Comparison of ENCODE assay signal across 8 mouse cellular contexts in genomic region chr5:100430076-100430390, GRCm38 (mm10). TPM values are rescaled to one million over a fixed set of nuclear protein-coding genes. Genes with fewer than 3 reads are reported as not detected.
DNase-seq lines count a peak whose midpoint lies in the region; ATAC-seq and TF ChIP-seq lines count a peak whose summit lies in the region.

No protein-coding gene starts in this region.

- peak overlapping the region; percentile 90 for H3K4me3 ChIP-seq in heart, embryonic 13.5 days
- H3K4me3 ChIP-seq in G1E (ENCODE audit: low read depth, low read length): peak overlapping the region; percentile 97
- peak overlapping the region; percentile 80 for H3K4me3 ChIP-seq in forebrain, embryonic 16.5 days (replicated peaks; ENCODE audit: low read length)
- peak overlapping the region; percentile 72 for H3K4me3 ChIP-seq in macrophage (ENCODE audit: inconsistent target)

- H3K4me2 ChIP-seq in heart, embryonic 13.5 days: peak overlapping the region; percentile 79
- H3K4me2 ChIP-seq in forebrain, embryonic 16.5 days (ENCODE audit: low read length): peak overlapping the region; percentile 91

- H3K9ac ChIP-seq in heart, embryonic 13.5 days: peak overlapping the region; percentile 85
- H3K9ac ChIP-seq in forebrain, embryonic 16.5 days (replicated peaks; ENCODE audit: low read depth, low read length): peak overlapping the region; percentile 91

- H3K9me3 ChIP-seq in heart, embryonic 13.5 days: no peaks in the 10 kb centered on the region
- no peaks in the 10 kb centered on the region for H3K9me3 ChIP-seq in G1E (replicated peaks)
- no peaks in the 10 kb centered on the region for H3K9me3 ChIP-seq in forebrain, embryonic 16.5 days (ENCODE audit: control insufficient read depth, low read length)

- DNase-seq in heart, postnatal 36 days: no peak
- DNase-seq in G1E (ENCODE audit: low spot score): no peak
- DNase-seq in right cerebral cortex, postnatal 36 days (ENCODE audit: low spot score in 2 of 2): no peak
- no peak for DNase-seq in cerebellum, adult 9-11 months
- no peak for DNase-seq in adrenal gland, adult 18-20 months (ENCODE audit: low spot score in 2 of 2)

- H3K27ac ChIP-seq in heart, embryonic 13.5 days (replicated peaks): peak overlapping the region; percentile 76
- peak overlapping the region; percentile 91 for H3K27ac ChIP-seq in forebrain, embryonic 16.5 days (ENCODE audit: low read length)
- peak overlapping the region; percentile 73 for H3K27ac ChIP-seq in macrophage

- WGBS in heart, embryonic 13.5 days: 6% methylated on average over 11 of the region's 11 CpGs
- WGBS in forebrain, embryonic 16.5 days: 4% methylated on average over 11 of the region's 11 CpGs
- WGBS in macrophage (ENCODE audit: missing documents): 3% methylated on average over 11 of the region's 11 CpGs

- H3K27me3 ChIP-seq in heart, embryonic 13.5 days (replicated peaks): no peaks in the 10 kb centered on the region
- no peaks in the 10 kb centered on the region for H3K27me3 ChIP-seq in G1E (ENCODE audit: insufficient read depth, low read length)
- H3K27me3 ChIP-seq in forebrain, embryonic 16.5 days (replicated peaks; ENCODE audit: control insufficient read depth, insufficient read depth, low read length): no peaks in the 10 kb centered on the region

- intact Hi-C loops in heart, postnatal 36 days (cut with DNase I): no loop called here

- TF ChIP-seq CTCF in G1E (IDR thresholded peaks at IDR 0.05; ENCODE audit: low read depth, low read length): no peak

- H3K4me1 ChIP-seq in heart, embryonic 13.5 days: peaks cover 47% of the 10 kb centered on the region
- peaks cover 45% of the 10 kb centered on the region for H3K4me1 ChIP-seq in G1E (ENCODE audit: insufficient read depth, low read depth, low read length)
- peaks cover 36% of the 10 kb centered on the region for H3K4me1 ChIP-seq in forebrain, embryonic 16.5 days (replicated peaks; ENCODE audit: control insufficient read depth, insufficient read depth, low read length)

- H3K36me3 ChIP-seq in heart, embryonic 13.5 days: peaks cover 33% of the 10 kb centered on the region
- H3K36me3 ChIP-seq in G1E (replicated peaks): peaks cover 51% of the 10 kb centered on the region
- peaks cover 9% of the 10 kb centered on the region; the same call in 1 of the 2 replicates for H3K36me3 ChIP-seq in forebrain, embryonic 16.5 days (ENCODE audit: control insufficient read depth, insufficient read depth)
- peaks cover 15% of the 10 kb centered on the region; the same call in 1 of the 2 replicates for H3K36me3 ChIP-seq in macrophage (ENCODE audit: inconsistent target)

- no peak for ATAC-seq in heart, embryonic 13.5 days (ENCODE audit: extremely low read depth, insufficient number of reproducible peaks, low FRiP score, low TSS enrichment)
- no peak for ATAC-seq in G1E (ENCODE audit: extremely low read depth, insufficient number of reproducible peaks, low FRiP score, poor library complexity, severe bottlenecking)
- ATAC-seq in forebrain, embryonic 16.5 days: peak; percentile 3; the same call in 1 of the 2 replicates

- H3K79me2 ChIP-seq in macrophage (ENCODE audit: inconsistent target): peaks cover 41% of the 10 kb centered on the region

RNA-seq across cellular contexts. Expression of gene Sec31a, which starts 14.0 kb away (rescaled TPM):
- polyA plus RNA-seq in heart, embryonic 13.5 days (2015; fragmentation: Nextera tagmentation; extraction: Ambion mirVana): 137 and 146 TPM in 2 replicates
- total RNA-seq in heart, postnatal 36 days (2021): 100 to 1,000 TPM; 109 TPM
- total RNA-seq in G1E (2014; fragmentation: Nextera tagmentation) (173 and 224 TPM in 2 replicates), G1E (2017) (69.5 and 71.0 TPM in 2 replicates)
- polyA plus RNA-seq in G1E (2012) (132 and 146 TPM in 2 replicates), macrophage (2018) (76.4 to 148 TPM (median 91.1 TPM) in 3 replicates)
- 91.0 and 92.3 TPM in 2 replicates for polyA plus RNA-seq in forebrain, embryonic 16.5 days (2015; fragmentation: Nextera tagmentation; extraction: Ambion mirVana)
- total RNA-seq in macrophage (2018; cell fraction: chromatin; rRNA removed): 100 to 1,000 TPM in 10 of 26 experiments, 10 to 100 TPM in 16; 39.1 to 170 (median 89.4) TPM
- 100 to 1,000 TPM in 1 of 26 experiments, 10 to 100 TPM in 25; 71.2 to 105 (median 86.6) TPM for total RNA-seq in macrophage (2018; cell fraction: cytosol; rRNA removed)
- total RNA-seq in macrophage (2018; cell fraction: nucleus; rRNA removed): 100 to 1,000 TPM in 8 of 26 experiments, 10 to 100 TPM in 18; 42.3 to 134 (median 82.5) TPM
- 100 to 1,000 TPM; 157 to 164 TPM for total RNA-seq in adrenal gland, adult 18-20 months (2021)
